Mouse (Mus musculus) cerebellum, postnatal 4 days (tissue): ENCODE data around the gene Lbhd2.
A peak's percentile ranks its signal among the peaks of the same experiment; 100 is the strongest.

Experiments
- DNase-seq, 2 experiments: peaks; one replicate each; pipeline ENCODE4 v3.0.0; 2022; ENCODE audit warnings: low spot score in 2 of 2, mixed read lengths in 1 of 2

The Lbhd2 gene

DNA sequence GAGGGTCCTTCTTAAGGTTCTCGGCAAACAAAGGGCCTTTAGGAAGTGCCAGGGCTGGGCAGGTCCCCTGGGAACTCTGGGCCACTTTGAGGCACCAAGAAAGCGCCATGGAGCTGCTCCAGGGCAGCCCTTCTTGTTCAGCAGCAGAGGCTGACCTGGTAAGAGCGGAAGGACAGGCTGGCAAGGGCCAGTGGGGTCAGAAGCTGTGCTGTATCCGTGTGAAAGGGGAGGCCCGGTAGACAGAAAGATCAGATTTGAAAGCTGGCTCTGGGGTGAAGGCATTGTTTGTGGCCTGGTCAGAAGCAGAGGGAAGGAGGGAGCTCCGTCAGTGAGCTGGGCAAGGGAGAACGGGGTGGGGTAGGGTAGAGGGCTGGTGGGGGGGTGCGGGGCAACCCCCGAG, 40.7 kb downstream of the Lbhd2 start:
- no peak for DNase-seq

DNA sequence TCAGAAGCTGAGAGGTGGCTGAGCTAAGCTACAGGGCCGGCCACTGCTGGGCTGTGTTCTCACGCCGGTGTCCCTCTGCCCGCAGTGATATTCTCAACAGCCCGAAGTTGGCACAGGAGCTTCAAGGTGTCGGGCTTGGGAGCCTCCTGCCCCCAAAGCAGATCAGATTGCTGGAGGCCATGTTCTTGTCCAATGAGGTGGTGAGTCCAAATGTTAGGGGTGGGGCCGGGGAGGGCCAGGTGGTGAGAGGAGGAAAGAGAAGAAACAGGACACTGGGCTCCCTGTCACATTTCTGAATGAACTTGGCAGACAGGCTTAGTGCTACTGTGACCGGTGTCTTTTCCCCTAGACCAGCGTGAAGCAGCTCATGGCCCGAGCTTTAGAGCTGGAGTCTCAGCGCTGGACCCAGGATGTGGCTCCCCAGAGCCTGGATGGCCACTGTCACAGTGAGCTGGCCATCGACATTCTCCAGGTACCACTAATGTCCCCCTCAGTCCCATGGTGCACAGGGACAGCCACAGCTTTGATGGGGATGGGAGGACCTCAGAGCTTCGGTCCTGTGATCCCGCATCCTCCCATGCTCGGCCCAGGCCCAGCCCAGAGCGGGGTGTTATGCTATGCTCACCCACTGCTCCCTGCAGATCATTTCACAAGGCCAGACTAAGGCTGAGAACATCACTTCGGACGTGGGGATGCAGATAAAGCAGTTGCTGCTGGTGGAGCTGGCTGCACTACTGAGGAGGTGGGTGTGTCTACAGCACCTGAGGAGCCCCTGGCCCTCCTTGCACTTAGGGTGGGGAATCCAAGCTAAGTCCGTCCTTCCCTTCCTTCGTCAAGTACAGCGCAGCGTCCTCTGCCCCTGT, 41.5 kb downstream of the Lbhd2 start:
- DNase-seq: no peak

DNA sequence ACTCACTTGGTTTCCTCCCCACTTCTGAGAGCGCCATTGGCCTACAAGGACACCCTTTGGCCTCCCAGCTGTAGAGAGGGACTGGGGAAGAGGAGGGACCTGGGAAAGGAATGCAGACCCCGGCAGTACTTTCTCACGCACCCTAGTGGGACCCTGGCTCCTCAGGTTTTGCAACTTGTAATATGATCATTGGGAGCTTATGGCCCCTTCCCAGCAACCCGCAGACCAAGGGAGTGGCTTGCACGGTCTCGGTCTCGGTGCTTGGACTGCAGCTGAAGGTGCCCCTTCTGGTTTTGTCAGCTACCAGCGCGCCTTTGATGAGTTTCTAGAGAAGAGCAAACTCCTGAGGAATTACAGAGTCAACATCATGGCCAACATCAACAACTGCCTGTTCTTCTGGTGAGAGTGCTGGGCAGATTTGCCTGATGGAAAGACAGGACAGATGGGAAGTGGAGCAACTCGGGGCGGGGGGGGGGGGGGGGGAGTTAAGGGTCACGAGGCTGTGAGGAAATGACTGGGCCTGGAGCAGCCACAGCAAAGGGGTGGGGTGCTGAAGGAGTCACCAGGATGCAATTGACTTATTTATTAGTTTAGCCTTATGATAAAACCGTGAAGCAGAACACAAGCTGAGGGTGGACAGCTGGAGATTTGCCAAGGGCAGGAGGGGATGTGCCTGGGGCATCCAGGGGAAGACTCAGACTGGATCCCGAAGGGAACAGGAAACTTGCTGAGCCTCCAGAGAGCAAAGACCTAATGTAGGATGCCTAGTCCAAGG, 42.5 kb downstream of the Lbhd2 start:
- DNase-seq: no peak

DNA sequence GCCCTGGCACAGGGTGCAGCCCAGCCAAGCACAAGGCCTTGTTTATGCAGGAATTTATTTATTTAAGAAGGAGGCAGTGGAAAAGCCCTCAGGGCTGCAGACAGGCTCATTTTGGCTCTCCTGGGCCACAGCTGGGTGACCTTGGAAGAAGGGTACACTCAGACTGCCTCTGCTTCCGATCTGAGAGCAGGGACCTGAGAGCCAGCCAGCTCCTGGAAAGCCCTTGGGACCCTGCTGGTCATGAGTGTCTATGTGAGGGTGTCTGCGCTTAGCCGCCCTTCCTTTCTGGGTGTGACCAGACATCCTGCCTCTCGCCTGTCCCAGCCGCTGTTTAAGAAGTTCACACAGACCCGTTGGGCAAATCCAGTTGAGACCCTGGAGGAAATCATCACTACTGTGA, 43.8 kb downstream of the Lbhd2 start:
- no peak for DNase-seq

DNA sequence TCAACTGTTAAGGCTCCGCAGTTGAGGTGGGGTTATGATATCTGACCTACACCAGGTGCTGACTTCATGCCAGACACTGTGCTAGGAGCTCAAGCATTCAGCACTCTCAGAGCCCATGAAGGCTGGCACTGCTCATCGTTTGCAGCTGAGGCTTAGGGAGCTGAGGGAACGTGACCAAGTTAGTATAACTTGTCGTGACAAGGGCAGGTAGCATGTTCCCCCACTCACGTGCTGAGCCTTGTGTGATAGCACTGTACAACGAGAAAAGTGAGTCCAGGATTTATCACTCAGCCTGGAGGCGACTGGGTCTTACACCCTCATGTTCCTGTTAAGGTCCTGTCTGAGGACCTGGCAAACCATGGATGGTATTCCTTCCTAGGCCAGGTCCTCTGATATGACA, 45.0 kb downstream of the Lbhd2 start:
- DNase-seq: no peak

DNA sequence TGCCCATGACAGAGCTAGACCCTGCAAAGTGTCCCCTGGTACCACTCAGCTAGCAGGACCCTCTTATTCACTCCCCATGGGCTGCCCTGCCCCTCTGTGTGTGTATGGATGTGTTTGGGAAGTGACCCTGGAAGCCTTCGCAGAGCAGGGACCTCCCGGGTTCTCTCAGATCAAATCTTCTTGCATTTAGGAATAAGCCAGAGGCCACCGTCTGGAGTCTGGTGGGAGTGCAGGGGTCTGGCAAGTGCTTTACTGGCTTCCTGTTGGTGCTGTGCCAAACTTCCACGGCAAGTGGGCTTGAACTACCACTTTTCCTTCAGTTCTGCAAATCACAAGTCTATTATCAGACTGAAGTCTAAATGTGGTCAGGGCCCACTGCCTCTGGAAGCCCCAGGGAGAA, 47.4 kb downstream of the Lbhd2 start:
- peak in 1 of 2 experiments; percentile 37 for DNase-seq

DNA sequence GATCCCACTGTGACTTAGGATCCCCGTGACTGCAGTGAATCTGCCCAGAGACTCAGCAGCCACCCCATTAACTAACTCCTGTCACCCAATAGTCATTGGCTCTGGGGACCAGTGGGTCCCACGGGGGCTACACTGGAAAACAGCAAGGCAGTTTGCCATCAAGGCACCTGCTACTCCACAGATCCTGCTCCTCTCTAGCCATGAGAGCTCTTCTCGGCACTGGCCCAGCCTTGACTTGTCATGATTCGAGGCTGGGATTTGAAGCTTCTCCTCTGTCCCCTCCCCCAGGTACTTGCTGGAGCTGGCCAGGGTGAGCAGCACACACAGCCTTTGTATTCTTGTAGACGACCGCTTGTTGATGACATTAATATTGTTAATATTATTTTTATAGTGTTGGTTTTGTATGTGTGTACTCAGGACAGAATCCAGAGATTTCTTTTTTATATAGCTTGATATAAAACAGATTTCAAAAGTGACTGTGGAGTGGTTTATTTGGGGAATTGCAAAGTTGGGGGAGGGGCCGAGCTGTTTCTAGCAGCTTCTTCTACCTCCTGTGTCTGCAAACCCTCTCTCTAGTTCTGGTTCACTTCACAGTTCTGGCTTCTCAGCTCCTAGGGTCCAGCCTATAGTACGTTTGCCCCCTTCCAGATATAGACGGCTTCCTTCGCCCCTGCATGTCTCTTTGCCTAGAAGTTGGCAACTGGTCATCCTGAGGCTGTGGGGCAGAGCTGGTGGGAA, 48.1 kb downstream of the Lbhd2 start:
- DNase-seq: no peak

DNA sequence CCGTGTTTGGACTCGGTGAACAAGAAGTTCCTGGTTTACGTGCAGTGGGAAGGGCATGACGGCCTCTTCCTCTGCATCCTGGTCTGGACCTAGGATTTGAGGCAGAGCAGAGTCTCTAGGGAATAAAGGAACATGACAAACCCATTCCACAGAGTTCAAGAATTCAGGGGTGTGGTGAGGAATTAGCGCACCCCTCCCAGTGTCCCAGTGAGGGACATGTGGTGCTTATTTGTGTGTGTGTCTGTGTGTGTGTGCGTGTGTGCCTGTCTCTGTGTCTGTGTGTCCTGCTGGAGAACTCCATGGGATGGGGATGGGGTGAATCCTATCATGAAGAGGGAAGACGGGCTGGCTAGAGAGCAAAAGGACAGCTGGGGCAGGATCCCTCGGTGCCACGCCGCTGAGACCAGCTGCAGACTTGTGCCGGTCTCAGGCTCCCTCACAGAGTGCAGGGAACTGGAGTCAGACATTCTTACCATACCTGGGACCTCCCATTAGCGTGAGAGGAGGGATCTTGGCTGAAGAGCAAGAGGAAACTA, 48.8 kb downstream of the Lbhd2 start:
- no peak for DNase-seq

DNA sequence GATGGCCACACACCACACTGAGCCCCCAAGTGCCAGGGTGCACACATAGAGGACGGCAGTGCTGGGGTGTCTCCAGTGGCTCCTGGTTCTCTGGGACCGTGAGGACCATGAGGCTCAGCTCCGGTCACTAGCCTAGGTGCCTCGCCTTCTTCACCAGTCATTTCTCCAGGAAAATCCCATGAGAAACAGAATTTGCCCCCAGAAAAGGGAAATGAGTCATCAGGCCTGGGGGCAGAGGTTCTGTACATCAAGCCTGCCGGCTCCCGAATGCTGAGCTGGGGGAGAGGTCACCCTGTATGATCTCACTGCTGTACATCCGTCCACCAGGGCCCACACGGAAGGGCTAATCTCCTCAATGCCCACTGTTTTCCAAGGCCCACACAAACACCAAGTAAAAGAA, 49.3 kb downstream of the Lbhd2 start:
- DNase-seq: no peak

DNA sequence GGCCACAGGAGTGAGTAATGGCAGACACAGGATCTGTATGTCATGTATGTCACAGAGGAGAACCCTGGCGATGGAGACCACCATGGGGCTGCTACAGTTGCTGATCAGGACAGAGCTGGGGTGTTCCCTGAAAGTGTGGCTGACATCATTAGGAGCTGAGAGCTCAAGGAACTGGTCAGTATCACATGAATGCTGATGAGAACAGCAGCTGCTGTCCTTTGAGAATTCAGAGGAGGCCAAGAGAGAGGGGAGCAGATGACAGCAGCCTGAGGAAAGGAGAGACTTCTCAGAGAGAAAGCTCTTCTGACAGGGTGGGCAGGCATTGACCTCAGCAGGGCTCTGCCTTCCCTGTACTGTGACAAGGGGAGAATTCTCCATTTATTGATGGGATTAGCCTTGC, 51.1 kb downstream of the Lbhd2 start:
- DNase-seq: no peak
